Mouse (Mus musculus) liver, embryonic 12.5 days (tissue): ENCODE data around the gene Fam107b. TPM values are rescaled to one million over a fixed set of nuclear protein-coding genes. Genes with fewer than 3 reads are reported as not detected.
A peak's percentile ranks its signal among the peaks of the same experiment; 100 is the strongest.
"Not testable (repeated sequence)": the region's sequence is repeated elsewhere in the genome, so short reads cannot be mapped to it uniquely, and the experiment has no call there.

Source experiments
- ATAC-seq: fragments of 200-750 bp; cut with Nextera tagmentation; 2 replicates; pipeline ENCODE4 v1.8.0; 2017; ENCODE audit warnings: moderate number of reproducible peaks, mild to moderate bottlenecking, moderate library complexity
- H3K27ac ChIP-seq: fragments of 300-500 bp; sonication (generic); 2 replicates; pipeline ENCODE4 v1.5.1; 2016; ENCODE audit warnings: mild to moderate bottlenecking
- H3K27me3 ChIP-seq: fragments of 300-500 bp; sonication (generic); replicated peaks from 2 replicates; pipeline ENCODE4 v1.6.1; 2016; ENCODE audit warnings: mild to moderate bottlenecking, moderate library complexity
- H3K36me3 ChIP-seq: fragments of 300-500 bp; sonication (generic); 2 replicates; pipeline ENCODE4 v1.6.1; 2016; ENCODE audit warnings: mild to moderate bottlenecking, moderate library complexity
- H3K4me1 ChIP-seq: fragments of 300-500 bp; sonication (generic); 2 replicates; pipeline ENCODE4 v1.6.1; 2016
- H3K4me2 ChIP-seq: fragments of 300-500 bp; sonication (generic); 2 replicates; pipeline ENCODE4 v1.6.1; 2016; ENCODE audit warnings: mild to moderate bottlenecking, moderate library complexity
- H3K4me3 ChIP-seq: fragments of 300-500 bp; sonication (generic); 2 replicates; pipeline ENCODE4 v1.5.1; 2016; ENCODE audit warnings: mild to moderate bottlenecking, moderate library complexity
- H3K9ac ChIP-seq: fragments of 300-500 bp; sonication (generic); 2 replicates; pipeline ENCODE4 v1.6.1; 2016; ENCODE audit warnings: mild to moderate bottlenecking, moderate library complexity
- H3K9me3 ChIP-seq: fragments of 300-500 bp; sonication (generic); replicated peaks from 2 replicates; pipeline ENCODE4 v1.6.1; 2016; ENCODE audit warnings: mild to moderate bottlenecking, moderate library complexity
- WGBS: fragments of 180-500 bp; shearing (Covaris S2); methylation state at CpG from one replicate; pipeline ENCODE4 v1.1.7; 2016; ENCODE audit not compliant: insufficient replicate concordance; 5-methylcytosine and 5-hydroxymethylcytosine counted together
- polyA plus RNA-seq: library from polyadenylated mRNA; unstranded; fragments of >200 nt; fragmentation: Nextera tagmentation; extraction: Ambion mirVana; gene quantifications from 2 replicates; pipeline ENCODE4 v1.2.1, GENCODE M21; 2016

The Fam107b gene
- polyA plus RNA-seq, 1 experiment from 2014 or later = 22.0 TPM

DNA sequence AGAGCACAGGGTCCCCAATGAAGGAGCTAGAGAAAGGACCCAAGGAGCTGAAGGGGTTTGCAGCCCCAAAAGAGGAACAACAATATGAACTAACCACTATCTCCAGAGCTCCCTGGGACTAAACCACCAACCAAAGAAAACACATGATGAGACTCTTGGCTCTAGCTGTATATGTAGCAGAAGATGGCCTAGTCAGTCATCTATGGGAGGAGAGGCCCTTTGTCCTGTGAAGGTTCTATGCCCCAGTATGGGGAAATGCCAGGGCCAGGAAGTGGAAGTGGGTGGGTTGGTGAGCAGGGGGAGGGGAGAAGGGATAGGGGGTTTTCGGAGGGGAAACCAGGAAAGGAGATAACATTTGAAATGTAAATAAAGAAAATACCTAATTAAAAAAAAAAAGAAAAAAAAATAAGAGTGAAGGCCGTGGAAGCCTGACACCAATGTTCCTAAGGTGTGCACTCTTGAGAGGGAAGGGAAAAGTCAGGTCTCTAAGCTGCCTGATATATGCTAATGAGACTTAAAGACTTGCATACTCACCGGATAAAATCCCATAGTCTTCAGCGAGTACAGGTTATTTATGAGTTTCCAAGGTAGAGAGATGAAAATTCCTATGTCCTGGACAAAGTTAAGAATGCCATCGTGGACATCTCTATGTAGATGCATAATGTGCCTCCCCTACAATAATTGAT, 149.3 kb downstream of the Fam107b start:
- H3K4me2 ChIP-seq, H3K9ac ChIP-seq, H3K9me3 ChIP-seq, H3K27me3 ChIP-seq, H3K27ac ChIP-seq, H3K36me3 ChIP-seq, H3K4me3 ChIP-seq, ATAC-seq: not testable (repeated sequence)
- WGBS = 39% methylated on average over 5 of the region's 5 CpGs
- peaks cover 41% of the 10 kb centered on the region for H3K4me1 ChIP-seq

DNA sequence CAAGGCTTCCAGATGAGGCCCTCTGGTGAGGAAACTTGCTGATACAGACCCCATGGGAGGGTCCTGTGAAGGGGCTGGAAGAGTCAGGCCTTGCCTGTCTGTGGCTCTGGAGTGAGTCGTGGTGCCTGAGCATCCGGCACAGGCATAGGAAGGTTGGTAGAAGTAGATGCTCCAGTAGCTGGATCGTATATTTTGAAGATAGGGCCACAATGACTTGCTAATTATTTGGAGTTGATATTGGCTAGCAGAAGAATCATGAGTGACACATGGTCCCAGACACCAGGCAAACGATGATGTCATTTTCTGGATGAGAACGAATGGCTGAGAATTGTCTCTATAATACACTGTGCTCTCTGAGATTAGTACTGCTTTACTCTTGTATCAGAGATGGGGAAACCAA, 150.8 kb downstream of the Fam107b start:
- Histone ChIP-seq H3K4me2 (no peak overlapping the region), H3K9ac (no peak overlapping the region), H3K4me1 (peaks cover 34% of the 10 kb centered on the region), H3K9me3 (no peaks in the 10 kb centered on the region), H3K27me3 (no peaks in the 10 kb centered on the region), H3K4me3 (no peak overlapping the region), H3K27ac (no peak overlapping the region), H3K36me3 (no peaks in the 10 kb centered on the region)
- ATAC-seq = no peak
- WGBS = 74% methylated on average over 5 of the region's 5 CpGs

DNA sequence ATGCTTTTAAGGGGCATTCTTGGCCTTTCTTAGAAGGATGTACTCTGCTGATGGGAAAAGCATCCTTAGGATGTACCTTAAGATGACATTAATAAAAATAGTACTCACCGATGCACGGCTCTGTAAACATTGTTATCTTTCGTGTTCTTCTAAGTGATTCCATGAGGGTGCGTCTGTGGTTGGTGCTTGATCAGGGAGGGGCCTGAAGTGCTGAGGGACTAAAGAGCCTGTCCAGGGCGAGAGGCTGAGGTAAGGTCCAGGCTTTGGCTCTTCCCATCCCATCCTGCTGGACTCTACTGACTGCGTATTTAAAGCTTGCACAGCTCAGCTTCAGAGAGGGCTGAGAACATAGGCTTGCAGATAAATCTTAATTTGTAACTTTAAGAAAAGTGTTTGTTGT, 151.7 kb downstream of the Fam107b start:
- H3K4me1 ChIP-seq = peaks cover 40% of the 10 kb centered on the region
- no peak overlapping the region for H3K4me3 ChIP-seq
- H3K27ac ChIP-seq = no peak overlapping the region
- ATAC-seq = no peak
- no peaks in the 10 kb centered on the region for H3K36me3 ChIP-seq
- WGBS = 31% methylated on average over 6 of the region's 6 CpGs
- H3K27me3 ChIP-seq = no peaks in the 10 kb centered on the region
- H3K9ac ChIP-seq = no peak overlapping the region
- H3K4me2 ChIP-seq = no peak overlapping the region
- no peaks in the 10 kb centered on the region for H3K9me3 ChIP-seq

DNA sequence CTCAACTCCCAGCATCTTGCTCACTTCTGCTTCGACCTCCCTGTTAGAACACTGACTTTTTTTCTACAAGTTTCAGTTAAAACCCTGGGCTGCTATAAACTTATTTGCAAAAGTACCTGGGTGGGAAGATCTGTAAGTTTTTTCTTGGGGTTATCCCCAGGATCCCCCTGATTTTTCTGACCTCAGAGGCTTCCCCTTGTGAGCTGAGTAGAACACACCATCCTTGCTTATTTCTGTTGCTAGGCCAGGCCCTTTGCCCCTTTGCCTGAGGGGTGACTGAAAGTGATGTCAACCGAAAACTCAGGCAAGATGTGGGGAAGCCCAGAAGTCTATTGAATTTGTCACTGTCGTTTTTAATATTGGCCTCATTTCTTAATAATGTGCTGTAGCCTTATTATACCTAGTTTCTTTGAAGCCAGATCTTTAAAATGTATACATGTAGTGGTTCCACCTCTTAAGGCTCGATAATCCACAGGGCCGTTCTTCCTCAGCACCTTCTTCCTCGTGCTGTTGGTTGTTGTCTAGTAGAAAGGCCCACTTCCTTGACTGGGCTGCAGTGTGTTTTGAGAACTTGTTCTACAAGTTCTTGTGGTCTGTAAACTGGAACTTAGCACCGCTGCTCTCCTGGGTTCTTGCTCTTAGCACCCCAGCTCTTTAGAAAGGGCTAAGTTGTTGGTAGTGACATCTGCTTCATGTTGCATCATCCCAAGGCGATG, 153.3 kb downstream of the Fam107b start:
- no peaks in the 10 kb centered on the region for H3K36me3 ChIP-seq
- H3K27ac ChIP-seq = no peak overlapping the region
- no peak overlapping the region for H3K9ac ChIP-seq
- 48% methylated on average over 8 of the region's 8 CpGs for WGBS
- no peaks in the 10 kb centered on the region for H3K27me3 ChIP-seq
- no peak for ATAC-seq
- H3K9me3 ChIP-seq = no peaks in the 10 kb centered on the region
- H3K4me2 ChIP-seq = no peak overlapping the region
- peaks cover 43% of the 10 kb centered on the region for H3K4me1 ChIP-seq
- H3K4me3 ChIP-seq = no peak overlapping the region

DNA sequence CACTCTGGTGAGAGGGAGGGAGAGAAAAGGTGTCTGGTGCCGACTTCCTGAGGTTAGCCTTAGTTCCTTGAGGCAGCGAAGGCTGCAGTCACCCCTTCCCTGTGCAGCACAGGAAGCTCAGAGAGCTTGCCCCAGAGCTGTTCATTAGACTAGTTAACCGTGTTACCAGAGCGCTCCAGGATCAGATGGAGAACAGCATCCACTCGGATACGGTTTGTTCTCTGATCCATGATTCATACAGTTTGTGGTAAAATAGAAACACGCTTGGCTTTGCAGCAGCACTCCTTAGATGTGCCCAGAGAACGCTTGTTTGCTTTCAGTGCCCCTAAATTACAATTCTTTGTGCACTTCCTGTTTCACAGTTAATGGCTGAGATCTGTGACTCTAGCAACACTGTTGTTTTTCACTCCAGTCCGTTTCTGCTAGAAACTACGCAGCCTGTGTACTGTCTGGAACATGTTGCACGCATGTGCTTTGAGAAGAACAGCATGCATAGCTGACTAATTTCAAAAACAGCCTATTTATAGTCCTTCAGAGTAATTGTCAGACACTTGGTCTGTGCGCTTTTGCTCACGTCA, 156.3 kb downstream of the Fam107b start:
- 0 out of 2 replicates have a peak overlapping the region, but pooled peaks have one; percentile 22 for H3K4me2 ChIP-seq
- H3K4me1 ChIP-seq = peaks cover 44% of the 10 kb centered on the region
- peak overlapping the region; percentile 23; the same call in 1 of the 2 replicates for H3K27ac ChIP-seq
- no peak overlapping the region for H3K4me3 ChIP-seq
- H3K36me3 ChIP-seq = no peaks in the 10 kb centered on the region
- ATAC-seq = no peak
- H3K27me3 ChIP-seq = no peaks in the 10 kb centered on the region
- H3K9ac ChIP-seq = no peak overlapping the region
- no peaks in the 10 kb centered on the region for H3K9me3 ChIP-seq
- WGBS = 48% methylated on average over 13 of the region's 13 CpGs

DNA sequence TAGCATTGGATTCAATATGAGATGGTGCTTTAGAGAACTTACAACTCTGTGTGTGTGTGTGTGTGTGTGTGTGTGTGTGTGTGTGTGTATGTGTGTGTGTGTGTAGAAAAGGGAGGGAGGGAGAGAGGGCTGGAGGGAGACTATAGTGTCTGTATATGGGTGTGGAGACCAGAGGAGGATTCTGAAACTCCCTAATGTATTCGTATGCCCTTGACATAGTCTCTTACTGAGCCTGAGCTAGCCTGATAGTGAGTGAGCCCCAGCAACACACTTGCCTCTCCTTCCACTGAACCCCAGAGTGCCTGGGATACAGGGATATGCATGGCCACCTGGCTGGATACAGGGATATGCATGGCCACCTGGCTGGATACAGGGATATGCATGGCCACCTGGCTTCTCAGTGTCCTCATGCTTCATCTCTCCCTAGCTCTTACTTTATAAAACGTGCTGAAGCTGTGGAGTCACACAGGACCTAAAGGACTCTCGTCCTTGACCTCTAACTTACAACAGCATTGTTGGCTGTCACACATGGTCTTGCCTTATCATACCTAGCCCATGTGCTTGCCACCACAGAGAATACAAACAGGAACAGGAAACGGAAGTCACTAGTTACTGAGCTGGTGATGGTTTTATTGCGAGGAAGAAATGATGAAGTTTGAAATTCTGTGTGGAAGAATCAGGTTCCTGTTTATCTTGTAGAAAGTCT, 157.1 kb downstream of the Fam107b start:
- H3K4me2 ChIP-seq = no peak overlapping the region
- peak; percentile 50; the same call in 1 of the 2 replicates for ATAC-seq
- no peak overlapping the region for H3K4me3 ChIP-seq
- peaks cover 46% of the 10 kb centered on the region for H3K4me1 ChIP-seq
- WGBS = 24% methylated on average over 5 of the region's 5 CpGs
- H3K9me3 ChIP-seq = no peaks in the 10 kb centered on the region
- H3K27me3 ChIP-seq = no peaks in the 10 kb centered on the region
- no peaks in the 10 kb centered on the region for H3K36me3 ChIP-seq
- H3K27ac ChIP-seq = peak overlapping the region; percentile 49
- H3K9ac ChIP-seq = no peak overlapping the region

DNA sequence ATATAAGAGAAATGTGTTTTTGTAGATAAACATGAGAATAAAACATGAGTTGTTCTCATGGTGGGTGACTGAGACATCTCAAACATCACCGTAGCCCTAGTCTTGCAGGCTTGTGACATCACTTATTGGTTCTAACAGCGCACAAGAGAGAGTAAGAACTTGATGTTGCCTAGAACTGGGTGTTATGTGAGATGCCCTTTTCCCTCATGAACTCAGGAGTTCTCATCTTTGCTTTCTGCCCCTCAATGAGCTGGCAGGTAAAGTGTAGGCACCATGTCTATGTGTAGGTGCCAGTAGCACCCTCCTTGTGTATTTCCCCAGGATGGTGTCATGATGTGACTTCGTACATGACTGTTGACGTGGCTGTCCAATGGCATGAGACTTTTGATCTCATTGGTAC, 157.8 kb downstream of the Fam107b start:
- no peak overlapping the region for H3K4me2 ChIP-seq
- no peak for ATAC-seq
- WGBS = 79% methylated on average over 4 of the region's 4 CpGs
- H3K27me3 ChIP-seq = no peaks in the 10 kb centered on the region
- H3K36me3 ChIP-seq = no peaks in the 10 kb centered on the region
- no peaks in the 10 kb centered on the region for H3K9me3 ChIP-seq
- no peak overlapping the region for H3K4me3 ChIP-seq
- H3K9ac ChIP-seq = no peak overlapping the region
- H3K4me1 ChIP-seq = peaks cover 46% of the 10 kb centered on the region
- no peak overlapping the region for H3K27ac ChIP-seq

DNA sequence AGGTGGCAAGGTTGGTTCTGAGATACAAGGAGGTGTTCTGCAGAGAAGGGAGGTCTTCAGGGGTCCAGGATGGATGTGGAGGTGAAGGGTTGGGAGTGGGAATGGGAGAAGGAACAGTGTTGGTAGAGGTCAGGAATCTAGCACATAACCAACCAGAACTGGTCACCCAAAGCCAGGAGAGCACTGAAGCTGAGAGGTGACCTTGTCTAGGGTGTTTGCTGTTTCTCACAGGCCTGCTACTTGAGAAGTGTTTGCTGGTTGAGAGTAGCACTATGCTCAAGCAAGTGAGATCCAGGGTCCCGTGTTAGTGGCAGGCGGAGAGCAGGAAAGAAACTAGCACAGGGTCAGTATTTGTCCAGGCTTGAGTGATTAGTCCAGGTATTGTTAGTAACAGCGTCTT, 159.3 kb downstream of the Fam107b start:
- ATAC-seq = no peak
- Histone ChIP-seq H3K36me3 (no peaks in the 10 kb centered on the region), H3K27ac (no peak overlapping the region), H3K9ac (no peak overlapping the region), H3K4me1 (peaks cover 46% of the 10 kb centered on the region), H3K4me2 (no peak overlapping the region), H3K27me3 (no peaks in the 10 kb centered on the region), H3K9me3 (no peaks in the 10 kb centered on the region), H3K4me3 (no peak overlapping the region)
- 69% methylated on average over 3 of the region's 3 CpGs for WGBS

DNA sequence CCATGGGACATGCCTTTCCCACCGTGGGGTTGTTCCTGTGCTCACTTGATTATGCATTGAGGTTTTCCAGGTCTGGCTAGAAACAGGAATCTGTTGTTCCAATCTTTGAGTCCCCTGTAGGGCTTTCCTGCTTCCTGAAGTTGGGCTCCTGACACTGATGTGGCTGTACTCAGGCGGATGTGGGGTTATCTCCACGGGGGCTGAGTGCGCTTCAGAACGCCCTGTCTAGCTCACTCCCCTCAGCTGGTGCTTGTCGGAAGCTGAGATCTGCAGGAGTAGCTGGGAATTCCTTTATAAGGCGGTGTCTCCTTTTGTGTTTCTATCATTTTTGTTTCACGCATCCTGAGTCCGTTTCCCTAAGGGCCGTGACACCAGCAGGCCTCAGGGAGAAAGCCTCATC, 160.5 kb downstream of the Fam107b start:
- peak; percentile 54; the same call in 1 of the 2 replicates for ATAC-seq
- no peaks in the 10 kb centered on the region for H3K27me3 ChIP-seq
- H3K9me3 ChIP-seq = no peaks in the 10 kb centered on the region
- H3K27ac ChIP-seq = no peak overlapping the region
- H3K9ac ChIP-seq = 0 out of 2 replicates have a peak overlapping the region, but pooled peaks have one; percentile 5
- peaks cover 46% of the 10 kb centered on the region for H3K4me1 ChIP-seq
- H3K36me3 ChIP-seq = no peaks in the 10 kb centered on the region
- H3K4me2 ChIP-seq = peak overlapping the region; percentile 50
- no peak overlapping the region for H3K4me3 ChIP-seq
- WGBS = 22% methylated on average over 10 of the region's 10 CpGs

DNA sequence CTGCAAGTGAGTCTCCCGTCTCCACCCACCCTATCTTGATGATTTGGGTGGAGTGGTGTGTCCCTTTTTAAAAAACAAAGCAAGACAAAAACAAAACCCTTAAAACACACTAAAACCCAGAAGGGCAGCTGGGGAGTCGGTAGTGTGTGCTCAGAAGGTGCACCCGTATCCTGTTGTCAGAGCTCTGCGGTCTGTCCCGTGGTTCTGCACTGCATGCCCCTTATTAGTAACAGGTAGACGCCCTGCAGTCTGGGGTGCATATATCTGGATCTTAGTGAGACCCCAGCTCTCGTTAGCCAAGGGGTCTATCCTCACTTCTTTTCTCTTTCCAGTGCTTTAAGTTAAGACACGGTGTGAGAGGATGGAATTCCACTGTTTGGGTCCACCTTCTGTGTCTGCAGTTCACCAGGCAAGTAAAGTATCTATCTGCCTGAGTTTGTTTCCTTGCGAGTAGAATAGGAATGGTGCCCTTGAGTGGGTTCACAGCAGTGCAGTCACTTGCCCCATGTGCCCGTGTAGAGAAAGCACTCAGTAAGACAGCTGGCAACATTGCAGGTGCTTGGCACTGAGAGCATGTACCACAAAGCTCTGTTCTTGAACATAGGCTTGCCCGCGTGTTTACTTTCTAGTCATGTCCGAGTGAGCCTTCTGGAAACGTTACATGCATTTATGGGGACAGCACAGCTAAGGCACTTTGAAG, 161.2 kb downstream of the Fam107b start:
- H3K27ac ChIP-seq = no peak overlapping the region
- WGBS = 59% methylated on average over 14 of the region's 14 CpGs
- no peak overlapping the region for H3K4me3 ChIP-seq
- H3K4me1 ChIP-seq = peaks cover 46% of the 10 kb centered on the region
- H3K4me2 ChIP-seq = peak overlapping the region; percentile 50
- 0 out of 2 replicates have a peak overlapping the region, but pooled peaks have one; percentile 5 for H3K9ac ChIP-seq
- ATAC-seq = no peak
- H3K27me3 ChIP-seq = no peaks in the 10 kb centered on the region
- H3K36me3 ChIP-seq = no peaks in the 10 kb centered on the region
- no peaks in the 10 kb centered on the region for H3K9me3 ChIP-seq

DNA sequence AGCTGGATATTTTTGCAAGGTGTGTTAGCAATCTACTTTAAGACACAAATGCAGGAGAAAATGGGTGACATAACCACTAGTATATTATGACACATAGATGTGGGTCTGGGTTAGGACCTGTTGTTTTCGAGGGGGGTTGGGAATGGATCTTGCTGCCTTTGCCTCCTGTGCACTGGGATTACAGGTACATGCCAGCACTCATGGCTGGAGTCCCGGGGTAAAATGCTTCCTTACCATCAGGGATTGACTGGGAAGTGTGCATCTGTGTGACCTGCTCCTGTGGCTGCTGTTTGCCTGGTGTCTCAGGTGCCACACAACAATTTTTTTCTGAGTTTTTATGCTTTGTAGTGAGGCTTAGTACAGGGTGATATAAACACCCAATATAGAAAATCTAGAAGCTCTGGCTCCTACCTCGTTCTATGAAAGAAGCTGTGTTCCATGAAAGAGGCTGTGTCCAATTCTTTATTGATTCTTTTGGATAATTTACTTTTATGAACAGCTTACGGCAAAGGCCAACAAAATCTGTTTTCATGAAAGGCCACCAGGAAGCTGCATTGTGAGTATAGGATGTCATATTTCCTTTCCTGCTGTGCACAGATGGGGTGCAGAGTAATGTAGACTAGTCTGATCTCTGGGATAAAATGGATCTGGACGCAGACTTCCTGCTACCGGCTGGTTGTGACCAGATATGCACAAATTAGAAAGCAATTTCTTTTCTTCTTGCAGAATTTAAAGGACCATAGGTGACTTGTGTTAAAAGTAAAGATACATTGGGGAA, 167.8 kb downstream of the Fam107b start:
- peaks cover 10% of the 10 kb centered on the region; the same call in 1 of the 2 replicates for H3K4me1 ChIP-seq
- H3K27ac ChIP-seq = no peak overlapping the region
- WGBS = 74% methylated on average over 6 of the region's 6 CpGs
- H3K27me3 ChIP-seq = no peaks in the 10 kb centered on the region
- no peaks in the 10 kb centered on the region for H3K9me3 ChIP-seq
- no peak overlapping the region for H3K4me3 ChIP-seq
- no peak overlapping the region for H3K4me2 ChIP-seq
- no peak overlapping the region for H3K9ac ChIP-seq
- no peaks in the 10 kb centered on the region for H3K36me3 ChIP-seq
- no peak for ATAC-seq
